Mouse (Mus musculus) myocyte (in vitro differentiated cells): Measurements from ENCODE around the gene Camkmt.

Source experiments
- CEBPB ChIP-seq: IDR thresholded peaks from 2 replicates; pipeline ENCODE4 v1.6.1; 2011; ENCODE audit warnings: mild to moderate bottlenecking, moderate library complexity; ENCODE audit not compliant: poor library complexity, insufficient read depth, severe bottlenecking
- E2F4 ChIP-seq: IDR thresholded peaks from one replicate; pipeline ENCODE4 v1.6.1; 2011; ENCODE audit warnings: mild to moderate bottlenecking, control low read depth, moderate library complexity; ENCODE audit not compliant: insufficient read depth
- MAX ChIP-seq: IDR thresholded peaks from one replicate; pipeline ENCODE4 v1.6.1; 2011; ENCODE audit warnings: low read depth, mild to moderate bottlenecking, control low read depth
- MYOD1 ChIP-seq, 3 experiments: IDR thresholded peaks; one replicate each; pipeline ENCODE4 v1.6.1; 2011; ENCODE audit warnings: control low read depth in 2 of 3, low read depth in 2 of 3, mild to moderate bottlenecking in 2 of 3, moderate library complexity in 1 of 3; ENCODE audit not compliant: insufficient read length in 2 of 3, control insufficient read depth in 1 of 3
- POLR2A ChIP-seq: IDR thresholded peaks from one replicate; pipeline ENCODE4 v1.6.1; 2011; ENCODE audit warnings: low read depth, mild to moderate bottlenecking, control low read depth, moderate library complexity; ENCODE audit not compliant: insufficient read length
- SRF ChIP-seq: IDR thresholded peaks from one replicate; pipeline ENCODE4 v1.6.1; 2011; ENCODE audit warnings: low read depth; ENCODE audit not compliant: control insufficient read depth, insufficient read length

DNA sequence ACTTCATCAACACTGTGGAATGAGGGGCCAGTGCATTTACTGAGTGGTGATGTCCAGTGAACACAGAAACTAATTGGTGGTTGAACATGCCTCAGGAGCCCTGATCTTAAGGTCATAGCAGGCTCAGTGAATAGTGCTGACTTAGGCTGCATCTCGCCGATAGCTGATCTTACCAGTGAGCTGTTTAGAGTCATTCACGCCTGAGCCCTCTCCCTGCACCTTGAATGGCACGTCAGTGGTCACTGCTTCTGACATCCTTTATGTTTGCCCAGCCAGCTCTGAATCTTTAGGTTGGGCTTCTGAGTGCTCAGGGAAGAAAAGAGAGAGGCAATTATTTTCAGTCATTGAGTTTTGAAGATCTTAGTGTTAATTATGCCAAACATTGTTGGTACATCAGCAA is 81.6 kb downstream of the Camkmt start:
- TF ChIP-seq POLR2A (no peak), MAX (no peak), E2F4 (no peak), SRF (no peak), CEBPB (no peak), MYOD1 (IDR thresholded peaks at IDR 0.05; ENCODE audit: control insufficient read depth in 1 of 3, insufficient read length in 2 of 3, low read depth in 2 of 3) (no peak)
